In the genomic region with DNA sequence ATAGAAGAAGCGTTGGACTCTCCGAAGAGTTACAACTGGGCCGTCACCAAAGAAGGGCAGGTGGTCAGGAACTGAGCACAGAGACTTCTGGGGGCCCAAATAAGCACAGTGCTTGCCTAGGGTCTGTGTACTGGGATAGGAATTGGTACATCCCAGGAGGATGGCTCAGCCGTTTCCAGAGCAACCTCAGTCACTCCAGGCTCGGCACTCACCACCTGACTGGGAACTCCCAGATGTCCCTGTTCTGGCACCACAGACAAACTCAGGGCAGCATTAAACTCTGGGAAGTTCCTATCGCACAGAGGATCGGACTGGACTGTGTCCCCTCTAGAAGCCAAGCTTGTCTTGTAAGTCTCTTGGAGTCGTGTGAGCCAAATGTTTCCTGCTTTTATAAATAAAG, we compare ENCODE assay signal across 9 mouse cellular contexts. TPM values are rescaled to one million over a fixed set of nuclear protein-coding genes. Genes with fewer than 3 reads are reported as not detected.
A peak's percentile ranks its signal among the peaks of the same experiment; 100 is the strongest.
DNase-seq lines count a peak whose midpoint lies in the region; ATAC-seq and TF ChIP-seq lines count a peak whose summit lies in the region.
"Had no signal": no experiment of that assay in that cellular context is flagged by ENCODE, and none has a peak within 500 bp of the region (broad histone marks: within the 10 kb centered on the region; RNA-seq: fewer than 3 reads in every experiment).

No protein-coding gene starts in this region.

- WGBS in heart, embryonic 12.5 days, result 86% methylated on average over 8 of the region's 8 CpGs
- 81% methylated on average over 8 of the region's 8 CpGs for WGBS in hindbrain, embryonic 11.5 days
- 86% methylated on average over 8 of the region's 8 CpGs for WGBS in midbrain, embryonic 10.5 days
- 96% methylated on average over 8 of the region's 8 CpGs for WGBS in thymus, adult 2 months

- no peak for TF ChIP-seq POLR2A in thymus, adult 2 months (IDR thresholded peaks at IDR 0.05; ENCODE audit: control insufficient read depth, extremely low read depth, insufficient read depth, low read length, poor library complexity)

- peak overlapping the region; percentile 89 for H3K4me3 ChIP-seq in heart, embryonic 12.5 days
- H3K4me3 ChIP-seq in G1E (ENCODE audit: low read depth, low read length), result peak overlapping the region; percentile 97; the same call in 1 of the 2 replicates
- no peak overlapping the region for H3K4me3 ChIP-seq in hindbrain, embryonic 11.5 days (ENCODE audit: low read depth, low read length)
- H3K4me3 ChIP-seq in midbrain, embryonic 10.5 days, result peak overlapping the region; percentile 84
- no peak overlapping the region; the same call in 1 of the 2 replicates for H3K4me3 ChIP-seq in thymus, adult 2 months (ENCODE audit: control insufficient read depth, insufficient read depth, low read length)

- H3K36me3 ChIP-seq in heart, embryonic 12.5 days, result peaks cover 22% of the 10 kb centered on the region
- peaks cover 39% of the 10 kb centered on the region for H3K36me3 ChIP-seq in G1E (replicated peaks)
- H3K36me3 ChIP-seq in hindbrain, embryonic 11.5 days (ENCODE audit: control insufficient read depth, insufficient read depth, low read length), result no peaks in the 10 kb centered on the region
- peaks cover 24% of the 10 kb centered on the region for H3K36me3 ChIP-seq in midbrain, embryonic 10.5 days
- peaks cover 4% of the 10 kb centered on the region; the same call in 1 of the 2 replicates for H3K36me3 ChIP-seq in thymus, adult 2 months (ENCODE audit: control insufficient read depth, insufficient read depth, low read length)

- no peak for ATAC-seq in heart, embryonic 12.5 days (ENCODE audit: insufficient number of reproducible peaks, low FRiP score)
- ATAC-seq in G1E (ENCODE audit: extremely low read depth, insufficient number of reproducible peaks, low FRiP score, poor library complexity, severe bottlenecking), result no peak
- ATAC-seq in hindbrain, embryonic 11.5 days (ENCODE audit: low FRiP score), result no peak

- no peak for TF ChIP-seq CTCF in G1E (IDR thresholded peaks at IDR 0.05; ENCODE audit: low read depth, low read length)
- no peak for TF ChIP-seq CTCF in thymus, adult 2 months (IDR thresholded peaks at IDR 0.05; ENCODE audit: borderline replicate concordance, control insufficient read depth, extremely low read depth, insufficient read depth, low read length, poor library complexity)

- H3K9ac ChIP-seq in heart, embryonic 12.5 days, result no peak overlapping the region; the same call in 1 of the 2 replicates
- no peak overlapping the region for H3K9ac ChIP-seq in hindbrain, embryonic 11.5 days (ENCODE audit: low read depth, low read length)

- intact Hi-C loops in heart, postnatal 25 days (cut with DNase I), result loop anchor here (5.0 kb wide), 1 partner anchor 32 kb away; no protein-coding TSS in a partner anchor

- H3K9me3 ChIP-seq in heart, embryonic 12.5 days (replicated peaks), result no peaks in the 10 kb centered on the region
- H3K9me3 ChIP-seq in G1E (replicated peaks), result no peaks in the 10 kb centered on the region
- no peaks in the 10 kb centered on the region for H3K9me3 ChIP-seq in hindbrain, embryonic 11.5 days (ENCODE audit: control insufficient read depth, low read length)
- H3K9me3 ChIP-seq in midbrain, embryonic 10.5 days (replicated peaks), result no peaks in the 10 kb centered on the region

- H3K27me3 ChIP-seq in heart, embryonic 12.5 days (replicated peaks), result no peaks in the 10 kb centered on the region
- no peaks in the 10 kb centered on the region for H3K27me3 ChIP-seq in G1E (ENCODE audit: insufficient read depth, low read length)
- no peaks in the 10 kb centered on the region for H3K27me3 ChIP-seq in hindbrain, embryonic 11.5 days (ENCODE audit: control insufficient read depth, insufficient read depth, low read length)
- no peaks in the 10 kb centered on the region for H3K27me3 ChIP-seq in midbrain, embryonic 10.5 days (ENCODE audit: low read depth, poor library complexity, severe bottlenecking)
- H3K27me3 ChIP-seq in thymus, adult 2 months (ENCODE audit: control insufficient read depth, insufficient read depth, low read length), result no peaks in the 10 kb centered on the region

- H3K4me2 ChIP-seq in heart, embryonic 12.5 days, result peak overlapping the region; percentile 92
- H3K4me2 ChIP-seq in hindbrain, embryonic 11.5 days (replicated peaks; ENCODE audit: low read depth, low read length), result peak overlapping the region; percentile 88; the same call in 1 of the 2 replicates

- H3K27ac ChIP-seq in heart, embryonic 12.5 days (ENCODE audit: poor library complexity, severe bottlenecking), result no peak overlapping the region
- H3K27ac ChIP-seq in hindbrain, embryonic 11.5 days (ENCODE audit: low read depth, low read length), result no peak overlapping the region
- H3K27ac ChIP-seq in midbrain, embryonic 10.5 days (replicated peaks), result no peak overlapping the region
- no peak overlapping the region for H3K27ac ChIP-seq in thymus, adult 2 months (ENCODE audit: control insufficient read depth, insufficient read depth, low read length)

- peaks cover 17% of the 10 kb centered on the region for H3K4me1 ChIP-seq in heart, embryonic 12.5 days (replicated peaks)
- peaks cover 33% of the 10 kb centered on the region for H3K4me1 ChIP-seq in G1E (ENCODE audit: insufficient read depth, low read depth, low read length)
- 0 out of 2 replicates have a peak, but pooled peaks cover 3% of the 10 kb centered on the region for H3K4me1 ChIP-seq in hindbrain, embryonic 11.5 days (replicated peaks; ENCODE audit: control insufficient read depth, insufficient read depth, low read length)
- H3K4me1 ChIP-seq in midbrain, embryonic 10.5 days, result peaks cover 23% of the 10 kb centered on the region
- H3K4me1 ChIP-seq in thymus, adult 2 months (replicated peaks; ENCODE audit: control insufficient read depth, insufficient read depth, low read length), result peaks cover 13% of the 10 kb centered on the region

- no peak for DNase-seq in heart, postnatal 25 days (ENCODE audit: low spot score)
- no peak for DNase-seq in G1E (ENCODE audit: low spot score)
- DNase-seq in hindbrain, embryonic 11.5 days (ENCODE audit: low spot score), result no peak
- no peak for DNase-seq in midbrain, embryonic 10.5 days (ENCODE audit: low spot score)
- DNase-seq in thymus, adult 2 months, result no peak
- DNase-seq in kidney, adult 18-20 months, result no peak
- no peak for DNase-seq in c-Kit-positive CD71-positive TER-119-positive erythroid progenitor cells, embryonic 14.5 days (ENCODE audit: low spot score)

RNA-seq across cellular contexts. Expression of a gene that starts 1.4 kb away (rescaled TPM):
- 66.9 and 67.2 TPM in 2 replicates for polyA plus RNA-seq in heart, embryonic 12.5 days (2016; fragmentation: Nextera tagmentation; extraction: Ambion mirVana)
- total RNA-seq in heart, postnatal 25 days (2021), result 10 to 100 TPM; 73.0 to 73.7 TPM
- total RNA-seq in G1E (2014; fragmentation: Nextera tagmentation) (75.7 and 93.8 TPM in 2 replicates), G1E (2017) (60.6 and 79.2 TPM in 2 replicates)
- 144 and 187 TPM in 2 replicates for polyA plus RNA-seq in G1E (2012)
- 77.4 and 86.5 TPM in 2 replicates for polyA plus RNA-seq in hindbrain, embryonic 11.5 days (2014; fragmentation: Nextera tagmentation; extraction: Ambion mirVana)
- polyA plus RNA-seq in midbrain, embryonic 10.5 days (2016; fragmentation: Nextera tagmentation; extraction: Ambion mirVana), result 84.8 and 89.0 TPM in 2 replicates
- polyA plus RNA-seq in thymus, adult 2 months (2012; rRNA removed), result 112 and 117 TPM in 2 replicates

RNA-seq across cellular contexts. Expression of a gene that starts 11.0 kb away (rescaled TPM):
- not detected in 2 replicates for polyA plus RNA-seq in heart, embryonic 12.5 days (2016; fragmentation: Nextera tagmentation; extraction: Ambion mirVana)
- total RNA-seq in heart, postnatal 25 days (2021), result not detected
- total RNA-seq in G1E (2014; fragmentation: Nextera tagmentation), result not detected in 2 replicates
- not detected in 2 replicates for total RNA-seq in G1E (2017)
- polyA plus RNA-seq in G1E (2012), result not detected in 2 replicates
- not detected in 2 replicates for polyA plus RNA-seq in hindbrain, embryonic 11.5 days (2014; fragmentation: Nextera tagmentation; extraction: Ambion mirVana)
- polyA plus RNA-seq in midbrain, embryonic 10.5 days (2016; fragmentation: Nextera tagmentation; extraction: Ambion mirVana), result not detected in 2 replicates
- polyA plus RNA-seq in thymus, adult 2 months (2012; rRNA removed), result 2.3 and 3.9 TPM in 2 replicates
- total RNA-seq: liver, adult 2 months had no signal
- polyA plus RNA-seq: liver, adult 2 months had no signal

RNA-seq across cellular contexts. Expression of a gene that starts 17.4 kb away (rescaled TPM):
- 0.54 and 0.96 TPM in 2 replicates for polyA plus RNA-seq in heart, embryonic 12.5 days (2016; fragmentation: Nextera tagmentation; extraction: Ambion mirVana)
- 1 to 10 TPM; 2.1 to 2.7 TPM for total RNA-seq in heart, postnatal 25 days (2021)
- total RNA-seq in G1E (2014; fragmentation: Nextera tagmentation), result not detected in 2 replicates
- not detected in 2 replicates for total RNA-seq in G1E (2017)
- polyA plus RNA-seq in G1E (2012), result not detected in 2 replicates
- polyA plus RNA-seq in hindbrain, embryonic 11.5 days (2014; fragmentation: Nextera tagmentation; extraction: Ambion mirVana), result not detected in 2 replicates
- polyA plus RNA-seq in midbrain, embryonic 10.5 days (2016; fragmentation: Nextera tagmentation; extraction: Ambion mirVana), result not detected in 2 replicates
- 1.9 and 2.9 TPM in 2 replicates for polyA plus RNA-seq in thymus, adult 2 months (2012; rRNA removed)
- total RNA-seq: liver, adult 2 months had no signal
- polyA plus RNA-seq: liver, adult 2 months had no signal

Comparison
In these comparisons a context has a peak if more than half of its experiments do, and no peak if none do; other contexts are left out.
1. H3K4me3 ChIP-seq: peak in heart, embryonic 12.5 days (single experiment), G1E (single experiment) and midbrain, embryonic 10.5 days (single experiment); none in hindbrain, embryonic 11.5 days (single experiment) and thymus, adult 2 months (single experiment).